Mouse (Mus musculus) midbrain, embryonic 11.5 days (tissue): ENCODE data around the gene Mcam. TPM values are rescaled to one million over a fixed set of nuclear protein-coding genes. Genes with fewer than 3 reads are reported as not detected.

Experiments
- ATAC-seq: fragments of 200-750 bp; cut with Nextera tagmentation; 2 replicates; pipeline ENCODE4 v1.8.0; 2017; ENCODE audit warnings: moderate TSS enrichment, moderate library complexity; ENCODE audit not compliant: low FRiP score
- DNase-seq: peaks from one replicate; pipeline ENCODE4 v3.0.0; 2015; ENCODE audit warnings: low spot score; ENCODE audit errors: missing footprints
- H3K27ac ChIP-seq: fragments of 300-500 bp; sonication (generic); 2 replicates; pipeline ENCODE4 v1.5.1; 2014; ENCODE audit warnings: low read depth, low read length
- H3K27me3 ChIP-seq: fragments of 300-500 bp; sonication (generic); 2 replicates; pipeline ENCODE4 v1.6.1; 2014; ENCODE audit warnings: mild to moderate bottlenecking, low read length, moderate library complexity, mixed read lengths; ENCODE audit not compliant: control insufficient read depth, insufficient read depth
- H3K36me3 ChIP-seq: fragments of 300-500 bp; sonication (generic); 2 replicates; pipeline ENCODE4 v1.6.1; 2014; ENCODE audit warnings: mild to moderate bottlenecking, low read length, moderate library complexity, mixed read lengths; ENCODE audit not compliant: control insufficient read depth, insufficient read depth
- H3K4me1 ChIP-seq: fragments of 300-500 bp; sonication (generic); 2 replicates; pipeline ENCODE4 v1.6.1; 2014; ENCODE audit warnings: low read length; ENCODE audit not compliant: control insufficient read depth, insufficient read depth
- H3K4me2 ChIP-seq: fragments of 300-500 bp; sonication (generic); 2 replicates; pipeline ENCODE4 v1.6.1; 2014; ENCODE audit warnings: mild to moderate bottlenecking, moderate library complexity
- H3K4me3 ChIP-seq: fragments of 300-500 bp; sonication (generic); 2 replicates; pipeline ENCODE4 v1.5.1; 2014; ENCODE audit warnings: low read depth, low read length
- H3K9ac ChIP-seq: fragments of 300-500 bp; sonication (generic); 2 replicates; pipeline ENCODE4 v1.6.1; 2014; ENCODE audit warnings: low read length
- H3K9me3 ChIP-seq: fragments of 300-500 bp; sonication (generic); 2 replicates; pipeline ENCODE4 v1.6.1; 2016; ENCODE audit warnings: low read length; ENCODE audit not compliant: control insufficient read depth
- WGBS: fragments of 180-500 bp; shearing (Covaris S2); extraction: QIAGEN DNeasy Blood & Tissue Kit; methylation state at CpG from one replicate; pipeline ENCODE4 v1.1.7; 2014; 5-methylcytosine and 5-hydroxymethylcytosine counted together
- polyA plus RNA-seq: library from polyadenylated mRNA; unstranded; fragments of >200 nt; fragmentation: Nextera tagmentation; extraction: Ambion mirVana; gene quantifications from 2 replicates; pipeline ENCODE4 v1.2.1, GENCODE M21; 2014

Gene Mcam
- polyA plus RNA-seq, 1 experiment from 2014 or later: 14.5 TPM

GRCm38 (mm10) chr9:44175957-44176356 is 41.7 kb downstream of the Mcam start:
- Histone ChIP-seq H3K4me3 (no peak overlapping the region), H3K4me2 (no peak overlapping the region), H3K9ac (no peak overlapping the region), H3K27ac (no peak overlapping the region), H3K36me3 (peaks cover 3% of the 10 kb centered on the region; the same call in 1 of the 2 replicates), H3K4me1 (no peaks in the 10 kb centered on the region), H3K27me3 (no peaks in the 10 kb centered on the region), H3K9me3 (no peaks in the 10 kb centered on the region)
- DNase-seq (no peak), ATAC-seq (no peak)
- 89% methylated on average over 1 of the region's 1 CpGs for WGBS

GRCm38 (mm10) chr9:44177405-44177804 is 43.1 kb downstream of the Mcam start:
- no peaks in the 10 kb centered on the region for H3K27me3 ChIP-seq
- no peaks in the 10 kb centered on the region; the same call in 1 of the 2 replicates for H3K36me3 ChIP-seq
- no peak for DNase-seq
- H3K9ac ChIP-seq: no peak overlapping the region
- no peaks in the 10 kb centered on the region for H3K4me1 ChIP-seq
- H3K27ac ChIP-seq: no peak overlapping the region
- no peak overlapping the region for H3K4me3 ChIP-seq
- no peak overlapping the region for H3K4me2 ChIP-seq
- 81% methylated on average over 2 of the region's 2 CpGs for WGBS
- no peaks in the 10 kb centered on the region for H3K9me3 ChIP-seq
- ATAC-seq: no peak

GRCm38 (mm10) chr9:44178389-44178788 is 44.1 kb downstream of the Mcam start:
- WGBS: 87% methylated on average over 14 of the region's 14 CpGs
- ATAC-seq (no peak), DNase-seq (no peak)
- no peaks in the 10 kb centered on the region for H3K4me1 ChIP-seq
- no peak overlapping the region for H3K27ac ChIP-seq
- H3K9me3 ChIP-seq: no peaks in the 10 kb centered on the region
- no peaks in the 10 kb centered on the region for H3K36me3 ChIP-seq
- no peak overlapping the region for H3K4me3 ChIP-seq
- no peak overlapping the region for H3K4me2 ChIP-seq
- H3K27me3 ChIP-seq: no peaks in the 10 kb centered on the region
- no peak overlapping the region for H3K9ac ChIP-seq

GRCm38 (mm10) chr9:44178811-44179210 is 44.5 kb downstream of the Mcam start:
- H3K4me2 ChIP-seq: no peak overlapping the region
- no peaks in the 10 kb centered on the region for H3K36me3 ChIP-seq
- H3K4me1 ChIP-seq: no peaks in the 10 kb centered on the region
- ATAC-seq: no peak
- DNase-seq: no peak
- WGBS: 97% methylated on average over 12 of the region's 12 CpGs
- H3K4me3 ChIP-seq: no peak overlapping the region
- H3K27me3 ChIP-seq: no peaks in the 10 kb centered on the region
- H3K9me3 ChIP-seq: no peaks in the 10 kb centered on the region
- no peak overlapping the region for H3K27ac ChIP-seq
- H3K9ac ChIP-seq: no peak overlapping the region

GRCm38 (mm10) chr9:44181537-44181936 is 47.3 kb downstream of the Mcam start:
- Histone ChIP-seq H3K4me2 (no peak overlapping the region), H3K4me1 (no peaks in the 10 kb centered on the region), H3K27ac (no peak overlapping the region), H3K9me3 (no peaks in the 10 kb centered on the region), H3K9ac (no peak overlapping the region), H3K36me3 (no peaks in the 10 kb centered on the region), H3K27me3 (no peaks in the 10 kb centered on the region), H3K4me3 (no peak overlapping the region)
- ATAC-seq: no peak
- 95% methylated on average over 5 of the region's 5 CpGs for WGBS
- no peak for DNase-seq

GRCm38 (mm10) chr9:44182260-44182659 is 48.0 kb downstream of the Mcam start:
- Histone ChIP-seq H3K9me3 (no peaks in the 10 kb centered on the region), H3K4me2 (no peak overlapping the region), H3K27ac (no peak overlapping the region), H3K4me3 (no peak overlapping the region), H3K27me3 (no peaks in the 10 kb centered on the region), H3K4me1 (no peaks in the 10 kb centered on the region), H3K9ac (no peak overlapping the region), H3K36me3 (no peaks in the 10 kb centered on the region)
- 88% methylated on average over 3 of the region's 3 CpGs for WGBS
- DNase-seq: no peak
- ATAC-seq: no peak

GRCm38 (mm10) chr9:44188223-44188622 is 54.0 kb downstream of the Mcam start:
- WGBS: 80% methylated on average over 12 of the region's 12 CpGs
- Histone ChIP-seq H3K4me1 (no peaks in the 10 kb centered on the region), H3K9me3 (no peaks in the 10 kb centered on the region), H3K9ac (no peak overlapping the region), H3K36me3 (0 out of 2 replicates have a peak, but pooled peaks cover 2% of the 10 kb centered on the region), H3K27ac (no peak overlapping the region), H3K27me3 (no peaks in the 10 kb centered on the region), H3K4me3 (no peak overlapping the region), H3K4me2 (no peak overlapping the region)
- DNase-seq: no peak
- ATAC-seq: no peak

- Histone ChIP-seq H3K36me3 (0 out of 2 replicates have a peak, but pooled peaks cover 2% of the 10 kb centered on the region), H3K4me1 (no peaks in the 10 kb centered on the region), H3K27ac (no peak overlapping the region), H3K9me3 (no peaks in the 10 kb centered on the region), H3K4me3 (no peak overlapping the region), H3K27me3 (no peaks in the 10 kb centered on the region), H3K9ac (no peak overlapping the region), H3K4me2 (no peak overlapping the region)
- DNase-seq (no peak), ATAC-seq (no peak)
- 93% methylated on average over 3 of the region's 3 CpGs for WGBS
Measured at GRCm38 (mm10) chr9:44191166-44191565, 56.9 kb downstream of the Mcam start.

GRCm38 (mm10) chr9:44192312-44192711 is 58.0 kb downstream of the Mcam start:
- H3K36me3 ChIP-seq: 0 out of 2 replicates have a peak, but pooled peaks cover 2% of the 10 kb centered on the region
- H3K27me3 ChIP-seq: no peaks in the 10 kb centered on the region
- ATAC-seq (no peak), DNase-seq (no peak)
- H3K4me1 ChIP-seq: no peaks in the 10 kb centered on the region
- WGBS: 95% methylated on average over 3 of the region's 3 CpGs
- H3K9me3 ChIP-seq: no peaks in the 10 kb centered on the region
- H3K9ac ChIP-seq: no peak overlapping the region
- no peak overlapping the region for H3K27ac ChIP-seq
- no peak overlapping the region for H3K4me2 ChIP-seq
- H3K4me3 ChIP-seq: no peak overlapping the region
